Mouse (Mus musculus) heart, adult 8-10 months (tissue): ENCODE data around the gene Usp16. TPM values are rescaled to one million over a fixed set of nuclear protein-coding genes. Genes with fewer than 3 reads are reported as not detected.
A peak's percentile ranks its signal among the peaks of the same experiment; 100 is the strongest.
"Not testable (repeated sequence)": the region's sequence is repeated elsewhere in the genome, so short reads cannot be mapped to it uniquely, and the experiment has no call there.

ENCODE experiments used
- DNase-seq: peaks from one replicate; pipeline ENCODE4 v3.0.0; 2022; ENCODE audit warnings: low spot score
- total RNA-seq, 4 experiments: library from RNA; stranded (reverse); gene quantifications; 2 replicates each; pipeline ENCODE4 v1.2.4; 2022

Usp16 gene
- total RNA-seq, 4 experiments from 2014 or later: 29.3 to 45.0 (median 37.9) TPM

GRCm38 (mm10) chr16:87486739-87487138 lies 32.2 kb downstream of the Usp16 start:
- DNase-seq: no peak

- DNase-seq: no peak
Observed at GRCm38 (mm10) chr16:87488605-87489004, 34.1 kb downstream of the Usp16 start.

- DNase-seq: not testable (repeated sequence)
Observed at GRCm38 (mm10) chr16:87492191-87492792, 37.8 kb downstream of the Usp16 start.

- DNase-seq: no peak
Observed at GRCm38 (mm10) chr16:87494955-87495655, 40.6 kb downstream of the Usp16 start.

GRCm38 (mm10) chr16:87495716-87496447 lies 41.4 kb downstream of the Usp16 start, which contains the start of gene Cct8:
Gene Cct8, minus strand, starts transcription at chr16:87495873.
- DNase-seq: peak; percentile 97

GRCm38 (mm10) chr16:87496728-87497127 lies 42.2 kb downstream of the Usp16 start:
- DNase-seq: no peak

- no peak for DNase-seq
Observed at GRCm38 (mm10) chr16:87497171-87497570, 42.7 kb downstream of the Usp16 start.

- no peak for DNase-seq
Observed at GRCm38 (mm10) chr16:87499556-87499955, 45.1 kb downstream of the Usp16 start.

GRCm38 (mm10) chr16:87501304-87502078 lies 47.0 kb downstream of the Usp16 start:
- DNase-seq: peak; percentile 22

- DNase-seq: no peak
Observed at GRCm38 (mm10) chr16:87511706-87512105, 57.2 kb downstream of the Usp16 start.

- no peak for DNase-seq
Observed at GRCm38 (mm10) chr16:87512331-87512730, 57.8 kb downstream of the Usp16 start.

GRCm38 (mm10) chr16:87524228-87524627 lies 69.7 kb downstream of the Usp16 start:
- DNase-seq: no peak

GRCm38 (mm10) chr16:87527553-87528249 lies 73.2 kb downstream of the Usp16 start:
- DNase-seq: no peak

- no peak for DNase-seq
Observed at GRCm38 (mm10) chr16:87528755-87529154, 74.3 kb downstream of the Usp16 start.

Other genes starting within 250 kb of the Usp16 start
- 10 to 100 TPM; 20.0 to 21.2 (median 20.4) TPM for gene N6amt1, start 100.5 kb upstream of the Usp16 start, total RNA-seq
- gene Ltn1, start 22.1 kb upstream of the Usp16 start, total RNA-seq: 10 to 100 TPM; 20.4 to 22.8 (median 21.1) TPM
- 1 to 10 TPM; 4.9 to 6.4 (median 5.5) TPM for gene Rwdd2b, start 14.1 kb upstream of the Usp16 start, total RNA-seq
- 100 to 1,000 TPM; 139 to 159 (median 147) TPM for gene Cct8, start 41.2 kb downstream of the Usp16 start, total RNA-seq
- 1 to 10 TPM; 1.1 to 2.2 (median 1.5) TPM for gene Map3k7cl, start 98.6 kb downstream of the Usp16 start, total RNA-seq
- gene Bach1, start 244.2 kb downstream of the Usp16 start, total RNA-seq: 10 to 100 TPM; 19.3 to 30.9 (median 28.2) TPM